Mouse (Mus musculus): Measurements from ENCODE around the gene Amh.

GRCm38 (mm10) chr10:80756099-80756498 lies 48.9 kb upstream of the Amh start:
- TF ChIP-seq POLR2A (IDR thresholded peaks at IDR 0.05; ENCODE audit: low read depth, low read length) (no peak), CTCF (IDR thresholded peaks at IDR 0.05; ENCODE audit: borderline replicate concordance, insufficient read depth, low read length) (no peak)
